Mouse (Mus musculus): ENCODE measurements around the gene Dab1. TPM values are rescaled to one million over a fixed set of nuclear protein-coding genes. Genes with fewer than 3 reads are reported as not detected.
A peak's percentile ranks its signal among the peaks of the same experiment; 100 is the strongest.

The Dab1 gene
- polyA plus RNA-seq, 1 experiment from 2014 or later, result 123 TPM

DNA sequence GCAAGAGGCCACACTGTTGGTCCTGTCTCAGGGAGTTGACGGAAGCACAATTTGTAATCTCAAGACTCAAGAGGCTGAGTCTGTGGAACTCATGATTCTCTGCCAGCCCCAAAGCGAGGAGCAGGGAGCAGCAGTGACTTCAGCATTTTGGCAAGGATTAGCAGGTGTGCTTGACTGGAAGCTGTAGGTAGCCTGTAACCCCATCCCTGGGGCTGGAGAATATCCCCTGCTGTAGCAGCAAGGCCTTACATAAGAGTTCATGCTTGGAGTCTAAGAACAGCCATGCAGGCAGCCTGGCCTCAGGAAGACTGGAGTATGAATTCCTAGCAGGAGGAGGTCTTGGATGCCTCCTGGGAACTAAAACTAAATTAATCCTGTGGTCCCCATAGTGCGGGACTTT, 849.5 kb downstream of the Dab1 start:
- H3K9ac ChIP-seq (ENCODE audit: low read depth, low read length), result no peak overlapping the region
- peaks cover 23% of the 10 kb centered on the region for H3K4me1 ChIP-seq (ENCODE audit: control insufficient read depth, insufficient read depth, low read length)
- 83% methylated on average over 3 of the region's 3 CpGs for WGBS
- no peaks in the 10 kb centered on the region for H3K9me3 ChIP-seq (replicated peaks; ENCODE audit: control insufficient read depth, low read length, poor library complexity, severe bottlenecking)
- ATAC-seq, result no peak
- H3K27me3 ChIP-seq (ENCODE audit: control insufficient read depth, insufficient read depth, low read depth, low read length), result no peaks in the 10 kb centered on the region
- no peaks in the 10 kb centered on the region for H3K36me3 ChIP-seq (ENCODE audit: control insufficient read depth, insufficient read depth, low read length)
- no peak overlapping the region for H3K4me3 ChIP-seq (ENCODE audit: low read depth, low read length)
- H3K4me2 ChIP-seq (ENCODE audit: low read length), result no peak overlapping the region
- no peak overlapping the region for H3K27ac ChIP-seq (ENCODE audit: low read length)

DNA sequence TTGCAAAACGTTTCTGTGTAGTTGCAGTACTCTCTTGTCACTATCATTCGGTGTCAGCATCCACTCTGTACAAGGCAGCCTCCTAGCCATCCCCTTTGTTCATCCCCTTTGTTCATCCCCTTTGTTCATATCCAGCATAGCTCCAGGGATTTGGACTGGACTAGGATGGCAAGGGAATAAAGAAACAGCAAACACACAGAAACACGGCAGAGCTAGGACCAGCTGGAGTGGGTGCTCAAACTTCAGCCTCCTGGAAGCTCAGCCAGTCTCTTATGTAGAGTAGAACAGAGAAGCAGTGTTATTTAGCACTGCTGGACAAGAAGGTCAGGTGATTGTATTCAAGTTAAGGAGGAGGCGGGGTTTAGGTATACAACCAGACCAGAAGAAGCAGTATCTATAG, 853.8 kb downstream of the Dab1 start:
- ATAC-seq, result no peak
- Histone ChIP-seq H3K9me3 (replicated peaks; ENCODE audit: control insufficient read depth, low read length, poor library complexity, severe bottlenecking) (no peaks in the 10 kb centered on the region), H3K4me1 (ENCODE audit: control insufficient read depth, insufficient read depth, low read length) (0 out of 2 replicates have a peak, but pooled peaks cover 3% of the 10 kb centered on the region), H3K4me2 (ENCODE audit: low read length) (no peak overlapping the region), H3K27me3 (ENCODE audit: control insufficient read depth, insufficient read depth, low read depth, low read length) (no peaks in the 10 kb centered on the region), H3K36me3 (ENCODE audit: control insufficient read depth, insufficient read depth, low read length) (no peaks in the 10 kb centered on the region), H3K9ac (ENCODE audit: low read depth, low read length) (no peak overlapping the region), H3K4me3 (ENCODE audit: low read depth, low read length) (no peak overlapping the region), H3K27ac (ENCODE audit: low read length) (no peak overlapping the region)
- WGBS, result 57% methylated on average over 4 of the region's 4 CpGs

DNA sequence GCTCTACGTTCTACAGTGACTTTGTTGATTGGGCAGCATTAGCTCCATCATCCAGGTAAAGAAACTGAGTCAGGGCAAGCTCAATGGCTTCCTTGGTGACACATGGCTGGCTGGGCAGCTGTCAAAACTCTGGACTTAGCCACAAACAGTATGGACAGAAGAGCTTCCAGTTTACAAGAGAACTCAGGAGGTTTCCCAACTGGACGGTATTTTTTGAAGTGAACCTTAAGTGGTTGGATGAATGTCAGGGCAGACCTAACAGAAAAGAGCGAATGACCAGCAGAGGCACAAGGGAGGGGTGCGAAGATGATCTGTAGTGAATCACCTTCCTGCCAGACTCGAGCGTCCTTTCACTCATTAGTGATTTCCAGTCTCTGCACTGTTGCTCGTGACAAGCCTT, 857.7 kb downstream of the Dab1 start:
- Histone ChIP-seq H3K4me3 (ENCODE audit: low read depth, low read length) (no peak overlapping the region), H3K27me3 (ENCODE audit: control insufficient read depth, insufficient read depth, low read depth, low read length) (no peaks in the 10 kb centered on the region), H3K9me3 (replicated peaks; ENCODE audit: control insufficient read depth, low read length, poor library complexity, severe bottlenecking) (no peaks in the 10 kb centered on the region), H3K4me1 (ENCODE audit: control insufficient read depth, insufficient read depth, low read length) (0 out of 2 replicates have a peak, but pooled peaks cover 3% of the 10 kb centered on the region), H3K9ac (ENCODE audit: low read depth, low read length) (no peak overlapping the region), H3K36me3 (ENCODE audit: control insufficient read depth, insufficient read depth, low read length) (no peaks in the 10 kb centered on the region), H3K27ac (ENCODE audit: low read length) (no peak overlapping the region), H3K4me2 (ENCODE audit: low read length) (no peak overlapping the region)
- WGBS, result 90% methylated on average over 7 of the region's 7 CpGs
- ATAC-seq, result no peak

DNA sequence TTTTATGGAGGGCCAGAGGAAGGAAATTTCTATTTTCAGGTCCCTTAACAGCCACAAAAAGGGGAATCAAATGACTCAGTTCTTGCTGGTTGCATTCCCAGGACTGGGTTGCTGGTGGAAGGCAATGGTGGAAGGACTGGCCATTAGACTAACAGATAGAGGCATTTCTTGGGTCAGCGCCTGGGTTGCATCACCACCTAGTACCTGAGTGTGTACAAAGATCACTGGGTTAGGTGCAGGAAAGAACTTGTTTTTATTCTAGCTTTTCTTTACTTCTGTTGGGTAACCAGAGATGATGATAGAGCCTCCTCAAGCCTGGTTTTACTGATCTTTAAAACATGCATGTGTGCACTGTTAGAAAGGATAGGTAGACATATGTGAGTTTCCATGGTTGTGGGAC, 864.8 kb downstream of the Dab1 start:
- 100% methylated on average over 1 of the region's 1 CpGs for WGBS
- no peak overlapping the region for H3K9ac ChIP-seq (ENCODE audit: low read depth, low read length)
- H3K36me3 ChIP-seq (ENCODE audit: control insufficient read depth, insufficient read depth, low read length), result no peaks in the 10 kb centered on the region

DNA sequence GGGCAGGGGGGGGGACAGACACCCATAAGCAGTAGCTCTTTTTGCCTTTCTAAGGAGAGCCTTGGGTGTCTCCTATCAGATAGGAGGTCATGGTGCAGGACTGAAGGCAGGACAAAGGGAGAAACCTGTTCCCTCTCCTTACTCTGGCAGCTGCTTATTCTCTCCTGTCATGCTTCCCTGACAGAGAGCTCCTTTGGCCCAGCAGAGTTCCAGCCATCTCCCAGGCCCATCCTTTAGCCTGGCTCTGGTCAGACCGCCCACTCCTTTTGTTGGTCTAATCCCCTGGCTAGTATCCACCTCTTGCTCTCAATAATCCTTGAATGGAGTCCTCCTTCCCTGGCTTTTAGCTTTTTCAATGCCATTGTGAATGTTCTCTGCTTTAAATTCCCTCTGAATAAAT, 878.1 kb downstream of the Dab1 start:
- Histone ChIP-seq H3K4me1 (ENCODE audit: control insufficient read depth, insufficient read depth, low read length) (peaks cover 8% of the 10 kb centered on the region; the same call in 1 of the 2 replicates), H3K9me3 (replicated peaks; ENCODE audit: control insufficient read depth, low read length, poor library complexity, severe bottlenecking) (no peaks in the 10 kb centered on the region), H3K27me3 (ENCODE audit: control insufficient read depth, insufficient read depth, low read depth, low read length) (no peaks in the 10 kb centered on the region), H3K27ac (ENCODE audit: low read length) (peak overlapping the region; percentile 47), H3K9ac (ENCODE audit: low read depth, low read length) (no peak overlapping the region), H3K4me2 (ENCODE audit: low read length) (no peak overlapping the region), H3K4me3 (ENCODE audit: low read depth, low read length) (no peak overlapping the region), H3K36me3 (ENCODE audit: control insufficient read depth, insufficient read depth, low read length) (no peaks in the 10 kb centered on the region)
- 19% methylated on average over 1 of the region's 1 CpGs for WGBS
- ATAC-seq, result peak; percentile 36; the same call in 1 of the 2 replicates

More for the DNA sequence above, 864.8 kb downstream of the Dab1 start:
- H3K4me3 ChIP-seq (ENCODE audit: low read depth, low read length), result no peak overlapping the region
- no peak overlapping the region for H3K4me2 ChIP-seq (ENCODE audit: low read length)
- H3K9me3 ChIP-seq (replicated peaks; ENCODE audit: control insufficient read depth, low read length, poor library complexity, severe bottlenecking), result no peaks in the 10 kb centered on the region
- 0 out of 2 replicates have a peak, but pooled peaks cover 2% of the 10 kb centered on the region for H3K4me1 ChIP-seq (ENCODE audit: control insufficient read depth, insufficient read depth, low read length)
- no peak overlapping the region for H3K27ac ChIP-seq (ENCODE audit: low read length)
- H3K27me3 ChIP-seq (ENCODE audit: control insufficient read depth, insufficient read depth, low read depth, low read length), result no peaks in the 10 kb centered on the region
- no peak for ATAC-seq

DNA sequence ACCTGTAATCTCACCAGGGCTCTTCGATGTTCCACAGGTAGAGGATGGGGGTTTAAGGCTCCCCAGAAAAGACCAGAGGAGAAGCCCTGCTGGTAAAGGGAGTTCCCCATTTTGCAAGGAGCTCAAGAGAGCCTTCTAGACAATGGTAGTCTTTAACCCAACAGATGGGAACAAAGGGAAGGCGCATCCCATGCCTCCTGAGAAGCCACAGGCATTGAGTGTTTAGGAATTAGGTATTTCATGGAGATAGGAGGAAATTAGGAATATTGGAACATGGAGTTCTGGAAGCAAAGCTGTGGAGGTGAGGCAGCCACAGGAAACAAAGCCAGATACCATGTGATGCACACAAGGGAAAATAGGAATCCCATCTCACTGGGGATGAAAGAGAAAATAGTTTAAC, 881.0 kb downstream of the Dab1 start:
- no peak overlapping the region for H3K4me3 ChIP-seq (ENCODE audit: low read depth, low read length)
- 84% methylated on average over 2 of the region's 2 CpGs for WGBS
- no peaks in the 10 kb centered on the region for H3K36me3 ChIP-seq (ENCODE audit: control insufficient read depth, insufficient read depth, low read length)
- H3K4me1 ChIP-seq (ENCODE audit: control insufficient read depth, insufficient read depth, low read length), result peaks cover 11% of the 10 kb centered on the region
- H3K9ac ChIP-seq (ENCODE audit: low read depth, low read length), result no peak overlapping the region
- H3K4me2 ChIP-seq (ENCODE audit: low read length), result no peak overlapping the region
- no peaks in the 10 kb centered on the region for H3K27me3 ChIP-seq (ENCODE audit: control insufficient read depth, insufficient read depth, low read depth, low read length)
- H3K27ac ChIP-seq (ENCODE audit: low read length), result no peak overlapping the region
- no peak for ATAC-seq
- no peaks in the 10 kb centered on the region for H3K9me3 ChIP-seq (replicated peaks; ENCODE audit: control insufficient read depth, low read length, poor library complexity, severe bottlenecking)

DNA sequence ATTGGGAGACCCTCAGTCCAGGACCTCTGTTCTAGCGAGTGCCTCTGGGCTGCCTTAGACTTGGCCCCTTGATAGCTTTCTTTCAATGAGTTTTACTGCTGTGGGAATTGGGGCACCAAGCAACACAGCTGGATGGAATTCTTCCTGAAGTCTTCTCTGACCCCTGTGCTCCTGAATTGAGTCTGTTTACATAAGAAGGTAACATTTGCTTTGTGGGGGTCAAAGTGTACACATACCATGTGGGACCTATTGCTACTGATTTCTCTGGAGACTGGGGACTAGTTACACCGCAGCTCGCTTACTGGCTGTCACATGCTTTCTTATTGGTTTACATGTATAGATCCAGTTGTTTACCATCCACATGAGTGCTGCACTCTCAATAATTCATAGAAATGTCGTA, 881.5 kb downstream of the Dab1 start:
- Histone ChIP-seq H3K36me3 (ENCODE audit: control insufficient read depth, insufficient read depth, low read length) (no peaks in the 10 kb centered on the region), H3K27ac (ENCODE audit: low read length) (no peak overlapping the region), H3K4me1 (ENCODE audit: control insufficient read depth, insufficient read depth, low read length) (peaks cover 11% of the 10 kb centered on the region), H3K4me2 (ENCODE audit: low read length) (no peak overlapping the region), H3K27me3 (ENCODE audit: control insufficient read depth, insufficient read depth, low read depth, low read length) (no peaks in the 10 kb centered on the region), H3K9ac (ENCODE audit: low read depth, low read length) (no peak overlapping the region), H3K4me3 (ENCODE audit: low read depth, low read length) (no peak overlapping the region), H3K9me3 (replicated peaks; ENCODE audit: control insufficient read depth, low read length, poor library complexity, severe bottlenecking) (no peaks in the 10 kb centered on the region)
- no peak for ATAC-seq
- 62% methylated on average over 4 of the region's 4 CpGs for WGBS

DNA sequence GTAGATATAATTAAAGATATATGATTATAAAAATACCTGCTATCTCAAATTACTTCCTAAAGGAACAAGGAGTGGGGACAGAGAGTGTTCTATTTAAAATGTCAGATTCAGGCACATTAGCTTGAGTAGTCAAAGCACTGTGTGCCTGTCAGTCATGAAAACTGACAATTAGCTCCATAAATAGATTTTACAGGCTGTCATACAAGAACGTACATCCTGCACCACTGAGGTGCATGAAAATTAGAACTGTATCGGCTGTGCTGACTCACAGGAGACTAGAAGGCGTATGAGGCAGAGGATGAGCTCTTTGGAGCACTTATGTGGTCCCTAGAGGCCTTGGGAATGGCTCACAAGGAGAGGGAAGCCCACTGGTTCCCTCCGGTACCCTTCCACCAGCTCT, 882.1 kb downstream of the Dab1 start:
- no peak overlapping the region for H3K4me3 ChIP-seq (ENCODE audit: low read depth, low read length)
- WGBS, result 70% methylated on average over 4 of the region's 4 CpGs
- peaks cover 11% of the 10 kb centered on the region for H3K4me1 ChIP-seq (ENCODE audit: control insufficient read depth, insufficient read depth, low read length)
- no peaks in the 10 kb centered on the region for H3K36me3 ChIP-seq (ENCODE audit: control insufficient read depth, insufficient read depth, low read length)
- no peak overlapping the region for H3K4me2 ChIP-seq (ENCODE audit: low read length)
- H3K27ac ChIP-seq (ENCODE audit: low read length), result no peak overlapping the region
- H3K9me3 ChIP-seq (replicated peaks; ENCODE audit: control insufficient read depth, low read length, poor library complexity, severe bottlenecking), result no peaks in the 10 kb centered on the region
- no peak for ATAC-seq
- no peak overlapping the region for H3K9ac ChIP-seq (ENCODE audit: low read depth, low read length)
- H3K27me3 ChIP-seq (ENCODE audit: control insufficient read depth, insufficient read depth, low read depth, low read length), result no peaks in the 10 kb centered on the region

DNA sequence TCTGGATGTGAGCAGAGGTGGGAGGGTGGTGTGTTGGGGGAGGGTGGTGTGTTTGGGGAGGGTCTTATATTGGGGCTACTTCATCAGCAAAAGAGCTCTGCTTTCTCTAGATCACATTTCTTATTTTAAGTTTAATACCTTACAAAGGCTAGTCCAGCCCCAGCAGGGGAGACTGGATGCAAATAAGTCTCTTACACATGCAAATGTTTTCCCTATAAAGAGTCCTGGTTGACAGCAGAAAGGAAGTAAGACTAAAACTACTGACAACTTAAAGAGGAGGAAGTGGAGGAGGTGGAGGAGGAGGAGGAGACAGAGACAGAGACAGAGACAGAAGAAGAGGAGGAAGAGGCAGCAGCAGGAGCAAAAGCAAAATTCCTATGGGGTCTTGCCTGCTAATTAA, 885.8 kb downstream of the Dab1 start:
- no peak overlapping the region for H3K9ac ChIP-seq (ENCODE audit: low read depth, low read length)
- no peaks in the 10 kb centered on the region for H3K27me3 ChIP-seq (ENCODE audit: control insufficient read depth, insufficient read depth, low read depth, low read length)
- ATAC-seq, result no peak
- no peak overlapping the region for H3K4me2 ChIP-seq (ENCODE audit: low read length)
- H3K36me3 ChIP-seq (ENCODE audit: control insufficient read depth, insufficient read depth, low read length), result no peaks in the 10 kb centered on the region
- H3K27ac ChIP-seq (ENCODE audit: low read length), result no peak overlapping the region
- no peaks in the 10 kb centered on the region for H3K9me3 ChIP-seq (replicated peaks; ENCODE audit: control insufficient read depth, low read length, poor library complexity, severe bottlenecking)
- peaks cover 16% of the 10 kb centered on the region for H3K4me1 ChIP-seq (ENCODE audit: control insufficient read depth, insufficient read depth, low read length)
- H3K4me3 ChIP-seq (ENCODE audit: low read depth, low read length), result no peak overlapping the region
